Mouse (Mus musculus) neural tube, postnatal 0 days (tissue): Measurements from ENCODE around the gene Igdcc3. TPM values are rescaled to one million over a fixed set of nuclear protein-coding genes. Genes with fewer than 3 reads are reported as not detected.

ENCODE experiments used
- polyA plus RNA-seq: library from polyadenylated mRNA; unstranded; fragments of >200 nt; fragmentation: Nextera tagmentation; extraction: Ambion mirVana; gene quantifications from 2 replicates; pipeline ENCODE4 v1.2.1, GENCODE M21; 2015

Gene Igdcc3
- 7.2 and 8.1 TPM in 2 replicates for polyA plus RNA-seq

GRCm38 (mm10) chr9:65140936-65141305 lies at the start of gene Igdcc3:
Gene Igdcc3, plus strand, starts transcription at chr9:65141189.

GRCm38 (mm10) chr9:65100991-65101685 lies 39.9 kb upstream of the Igdcc3 start, which contains the start of gene Igdcc4:
Gene Igdcc4, plus strand, starts transcription at chr9:65101486.

GRCm38 (mm10) chr9:65195053-65195452 lies 54.1 kb downstream of the Igdcc3 start, which contains the start of gene Parp16:
Gene Parp16, plus strand, starts transcription at chr9:65195353.

Other genes with a start within 250 kb of the Igdcc3 start
- gene Slc24a1, start 189.6 kb upstream of the Igdcc3 start, polyA plus RNA-seq = 0.05 and 0.08 TPM in 2 replicates
- gene Ints14, start 180.3 kb upstream of the Igdcc3 start, polyA plus RNA-seq = 27.2 and 27.7 TPM in 2 replicates
- 218 and 219 TPM in 2 replicates for gene Hacd3, start 119.5 kb upstream of the Igdcc3 start, polyA plus RNA-seq
- gene Dpp8, start 108.8 kb upstream of the Igdcc3 start, polyA plus RNA-seq = 24.2 and 24.4 TPM in 2 replicates
- 14.2 and 15.6 TPM in 2 replicates for gene Igdcc4, start 39.7 kb upstream of the Igdcc3 start, polyA plus RNA-seq
- 7.5 and 9.4 TPM in 2 replicates for gene Parp16, start 54.2 kb downstream of the Igdcc3 start, polyA plus RNA-seq
- gene Cilp, start 124.0 kb downstream of the Igdcc3 start, polyA plus RNA-seq = 0.19 and 0.23 TPM in 2 replicates
- 33.9 and 35.7 TPM in 2 replicates for gene Clpx, start 153.1 kb downstream of the Igdcc3 start, polyA plus RNA-seq
- 13.2 and 15.3 TPM in 2 replicates for gene Pdcd7, start 204.9 kb downstream of the Igdcc3 start, polyA plus RNA-seq
- 3.8 and 5.0 TPM in 2 replicates for gene Ubap1l, start 219.9 kb downstream of the Igdcc3 start, polyA plus RNA-seq